Mouse (Mus musculus) neural tube, embryonic 13.5 days (tissue): ENCODE results near the gene Vmn2r2. TPM values are rescaled to one million over a fixed set of nuclear protein-coding genes. Genes with fewer than 3 reads are reported as not detected.

ENCODE experiments used
- ATAC-seq: fragments of 200-750 bp; cut with Nextera tagmentation; 2 replicates; pipeline ENCODE4 v1.8.0; 2017; ENCODE audit warnings: low read depth, mild to moderate bottlenecking, moderate TSS enrichment, moderate library complexity
- H3K27ac ChIP-seq: fragments of 300-500 bp; sonication (generic); replicated peaks from 2 replicates; pipeline ENCODE4 v1.5.1; 2015; ENCODE audit warnings: moderate library complexity, mild to moderate bottlenecking, inconsistent platforms
- H3K27me3 ChIP-seq: fragments of 300-500 bp; sonication (generic); 2 replicates; pipeline ENCODE4 v1.6.1; 2015; ENCODE audit warnings: mild to moderate bottlenecking, inconsistent platforms
- H3K36me3 ChIP-seq: fragments of 300-500 bp; sonication (generic); 2 replicates; pipeline ENCODE4 v1.6.1; 2015; ENCODE audit warnings: mild to moderate bottlenecking, inconsistent platforms
- H3K4me1 ChIP-seq: fragments of 300-500 bp; sonication (generic); replicated peaks from 2 replicates; pipeline ENCODE4 v1.6.1; 2015; ENCODE audit warnings: inconsistent platforms
- H3K4me2 ChIP-seq: fragments of 300-500 bp; sonication (generic); 2 replicates; pipeline ENCODE4 v1.6.1; 2015; ENCODE audit warnings: inconsistent platforms, mild to moderate bottlenecking, moderate library complexity
- H3K4me3 ChIP-seq: fragments of 300-500 bp; sonication (generic); 2 replicates; pipeline ENCODE4 v1.5.1; 2015; ENCODE audit warnings: mild to moderate bottlenecking, inconsistent platforms
- H3K9ac ChIP-seq: fragments of 300-500 bp; sonication (generic); 2 replicates; pipeline ENCODE4 v1.6.1; 2015; ENCODE audit warnings: moderate library complexity, mild to moderate bottlenecking, inconsistent platforms
- H3K9me3 ChIP-seq: fragments of 300-500 bp; sonication (generic); 2 replicates; pipeline ENCODE4 v1.6.1; 2016; ENCODE audit warnings: inconsistent platforms
- WGBS: fragments of 180-500 bp; shearing (Covaris S2); methylation state at CpG from one replicate; pipeline ENCODE4 v1.1.7; 2015; 5-methylcytosine and 5-hydroxymethylcytosine counted together
- polyA plus RNA-seq: library from polyadenylated mRNA; unstranded; fragments of >200 nt; fragmentation: Nextera tagmentation; extraction: Ambion mirVana; gene quantifications from 2 replicates; pipeline ENCODE4 v1.2.1, GENCODE M21; 2015

Vmn2r2 gene
- polyA plus RNA-seq, result 0.11 TPM in 1 of 2 replicates, not detected in the other

GRCm38 (mm10) chr3:64141878-64142508 is at the start of gene Vmn2r2:
TSS of gene Vmn2r2 (minus strand) at chr3:64141928.
- no peak within 1 kb of the TSS for H3K9ac ChIP-seq
- ATAC-seq, result peak; percentile 59; the same call in 1 of the 2 replicates
- no peak within 1 kb of the TSS for H3K4me2 ChIP-seq
- 0 out of 2 replicates have a peak within 1 kb of the TSS, but pooled peaks have one; percentile 38 for H3K27ac ChIP-seq
- H3K9me3 ChIP-seq, result no peaks in the 10 kb centered on the region
- 0 out of 2 replicates have a peak, but pooled peaks cover 4% of the 10 kb centered on the region for H3K4me1 ChIP-seq
- H3K4me3 ChIP-seq, result no peak within 1 kb of the TSS
- no peaks in the 10 kb centered on the region for H3K27me3 ChIP-seq
- 72% methylated on average over 2 of the region's 2 CpGs for WGBS
- H3K36me3 ChIP-seq, result no peaks in the 10 kb centered on the region

DNA sequence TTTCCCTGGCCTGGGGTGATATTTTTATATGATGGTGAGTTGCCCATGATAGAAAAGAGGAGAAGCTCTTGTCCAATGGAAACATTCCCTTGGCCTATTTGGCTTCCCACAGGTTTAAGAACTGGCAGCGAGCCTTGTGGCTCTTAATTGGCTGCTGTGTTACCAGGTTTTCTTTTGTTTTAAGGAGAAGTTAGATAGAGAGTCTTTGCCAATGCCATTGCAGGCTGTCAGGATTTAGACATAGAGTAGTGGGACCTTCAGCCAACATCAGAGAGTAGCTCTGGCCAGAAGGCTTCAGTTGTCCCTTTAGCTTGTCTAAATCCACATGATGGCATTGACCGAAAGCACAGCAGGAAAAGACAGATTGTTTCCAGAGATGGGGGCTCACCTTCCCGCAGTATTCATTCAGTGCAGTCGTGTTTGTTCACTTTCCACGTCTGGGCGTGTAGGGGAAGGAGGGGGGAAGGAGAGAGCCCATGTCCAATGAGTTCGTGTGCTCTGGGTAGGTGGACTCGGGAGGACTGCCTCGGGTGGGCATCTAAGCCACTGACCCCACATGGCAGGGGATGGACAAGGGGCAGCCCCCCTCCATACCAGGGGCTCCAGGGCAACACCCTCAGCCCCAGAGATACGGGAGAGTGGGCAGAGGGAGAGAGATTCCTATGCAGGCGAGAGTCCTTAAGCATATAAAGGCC is 28.2 kb downstream of the Vmn2r2 start:
- Histone ChIP-seq H3K27ac (peak overlapping the region; percentile 46; the same call in 1 of the 2 replicates), H3K9me3 (no peaks in the 10 kb centered on the region), H3K27me3 (no peaks in the 10 kb centered on the region), H3K9ac (no peak overlapping the region), H3K4me2 (no peak overlapping the region), H3K4me3 (no peak overlapping the region), H3K4me1 (no peaks in the 10 kb centered on the region), H3K36me3 (no peaks in the 10 kb centered on the region)
- peak; percentile 52; the same call in 1 of the 2 replicates for ATAC-seq
- WGBS, result 85% methylated on average over 11 of the region's 11 CpGs

- Histone ChIP-seq H3K9me3 (no peaks in the 10 kb centered on the region), H3K4me3 (no peak overlapping the region), H3K9ac (no peak overlapping the region), H3K27me3 (no peaks in the 10 kb centered on the region), H3K27ac (peak overlapping the region; percentile 46), H3K4me2 (no peak overlapping the region), H3K36me3 (no peaks in the 10 kb centered on the region), H3K4me1 (no peaks in the 10 kb centered on the region)
- 75% methylated on average over 1 of the region's 1 CpGs for WGBS
- ATAC-seq, result peak; percentile 86
Measured at GRCm38 (mm10) chr3:64112707-64113106, 29.0 kb downstream of the Vmn2r2 start.

DNA sequence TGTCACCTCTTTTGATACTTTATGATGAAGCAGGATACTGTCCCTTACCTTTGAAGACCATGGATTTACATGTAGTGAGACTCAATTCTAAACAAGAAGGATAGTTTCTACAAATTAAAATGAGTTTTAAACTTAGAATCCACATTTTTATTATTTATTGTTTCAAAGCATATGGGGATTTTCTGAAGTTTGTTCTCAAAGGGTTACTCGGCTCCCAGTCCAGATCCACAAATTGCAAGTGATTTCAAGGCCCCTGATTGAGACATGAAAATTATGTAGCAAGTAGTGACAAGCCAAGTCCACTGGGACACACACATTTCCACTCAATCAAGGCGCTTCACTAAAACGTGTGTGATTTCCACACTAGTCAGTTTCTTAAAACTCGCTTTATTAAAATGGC is 60.5 kb downstream of the Vmn2r2 start, which contains the start of gene Vmn2r1:
Gene Vmn2r1, plus strand, starts transcription at position 301 of the 400 bp plus-strand sequence.
- Histone ChIP-seq H3K4me2 (no peak within 1 kb of the TSS), H3K9me3 (no peaks in the 10 kb centered on the region), H3K9ac (no peak within 1 kb of the TSS), H3K4me1 (no peaks in the 10 kb centered on the region), H3K4me3 (no peak within 1 kb of the TSS), H3K36me3 (no peaks in the 10 kb centered on the region), H3K27me3 (no peaks in the 10 kb centered on the region), H3K27ac (no peak within 1 kb of the TSS)
- no peak for ATAC-seq
- 85% methylated on average over 4 of the region's 4 CpGs for WGBS

Other genes starting within 250 kb of the Vmn2r2 start
- 10.2 and 10.7 TPM in 2 replicates for gene Plch1, start 242.5 kb downstream of the Vmn2r2 start, polyA plus RNA-seq
- 5.6 and 5.9 TPM in 2 replicates for gene E130311K13Rik, start 212.5 kb downstream of the Vmn2r2 start, polyA plus RNA-seq
- gene Slc33a1, start 177.2 kb downstream of the Vmn2r2 start, polyA plus RNA-seq, result 16.1 and 16.8 TPM in 2 replicates
- 36.9 and 42.8 TPM in 2 replicates for gene Gmps, start 165.8 kb downstream of the Vmn2r2 start, polyA plus RNA-seq
- 0.08 and 0.10 TPM in 2 replicates for gene Vmn2r1, start 60.4 kb downstream of the Vmn2r2 start, polyA plus RNA-seq
- not detected in 2 replicates for gene Vmn2r3, start 147.8 kb upstream of the Vmn2r2 start, polyA plus RNA-seq